Mouse (Mus musculus) megakaryocyte-erythroid progenitor cell, adult 5-6 weeks (primary cell): ENCODE results near the gene Rnf25. TPM values are rescaled to one million over a fixed set of nuclear protein-coding genes. Genes with fewer than 3 reads are reported as not detected.

Source experiments
- ATAC-seq: replicated peaks from 2 replicates; pipeline ENCODE4 v1.8.0; 2016; ENCODE audit warnings: mild to moderate bottlenecking, inconsistent platforms; ENCODE audit not compliant: severe bottlenecking, poor library complexity, low FRiP score, low TSS enrichment
- total RNA-seq, 2 experiments: library from RNA; stranded (forward) in 1 of 2; stranded (reverse) in 1 of 2; fragments of 200-1000, 215-1000 nt in 1 of 2; fragments of >200 nt in 1 of 2; fragmentation: Nextera tagmentation in 1 of 2; gene quantifications; 2 replicates each; pipeline ENCODE4 v1.2.3; 2014 to 2017

Rnf25 gene
- total RNA-seq (2014; fragmentation: Nextera tagmentation) (38.6 and 49.9 TPM in 2 replicates), total RNA-seq (2017) (22.7 and 26.5 TPM in 2 replicates)

- ATAC-seq = peak; percentile 99
These were observed at the start of gene Rnf25, which contains the start of gene Stk36 for GRCm38 (mm10) chr1:74601267-74601962. TSS of gene Rnf25 (minus strand) at chr1:74601397. TSS of gene Stk36 (plus strand) at chr1:74601445.

DNA sequence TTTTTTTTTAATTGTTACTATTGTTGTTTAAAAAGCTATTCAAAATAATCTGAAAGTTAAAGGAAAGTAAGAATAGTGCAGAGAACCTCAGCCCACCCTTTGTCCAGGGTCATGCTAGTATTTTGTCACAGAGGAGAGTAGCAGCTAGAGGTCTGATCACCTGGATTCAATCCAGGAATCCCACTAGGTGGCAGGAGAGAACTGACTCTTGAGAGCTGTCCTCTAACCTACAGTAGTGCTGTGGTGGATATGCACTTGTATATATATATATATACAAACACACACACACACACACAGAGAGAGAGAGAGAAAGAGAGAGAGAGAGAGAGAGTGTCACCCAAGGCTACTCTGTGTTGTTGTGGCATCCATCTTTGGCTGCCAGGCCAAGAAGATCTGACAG lies 42.7 kb upstream of the Rnf25 start:
- ATAC-seq = no peak

GRCm38 (mm10) chr1:74643524-74643923 lies 42.3 kb upstream of the Rnf25 start:
- ATAC-seq = no peak

DNA sequence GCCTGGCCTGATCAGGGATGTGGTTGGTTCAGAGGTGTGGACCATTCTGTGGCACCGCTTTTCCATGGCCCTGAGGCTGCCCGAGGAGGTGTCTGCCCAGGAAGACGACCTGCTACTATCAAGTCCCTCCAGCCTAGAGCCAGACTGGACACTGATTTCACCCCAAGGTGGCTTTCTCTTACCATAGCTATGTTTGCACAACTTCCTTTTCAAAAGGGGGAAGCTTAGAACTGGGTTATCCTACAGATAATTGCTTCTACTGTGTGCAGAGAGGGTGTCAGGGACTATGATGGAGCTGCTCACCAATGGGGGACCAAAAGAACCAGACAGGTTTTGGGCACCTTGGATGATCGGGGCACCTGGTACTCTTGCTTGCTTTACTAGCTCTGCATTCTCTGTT lies 31.5 kb upstream of the Rnf25 start:
- no peak for ATAC-seq

- no peak for ATAC-seq
These were observed 26.8 kb upstream of the Rnf25 start for GRCm38 (mm10) chr1:74628001-74628400.

- ATAC-seq = no peak
These were observed 24.9 kb upstream of the Rnf25 start for GRCm38 (mm10) chr1:74626076-74626475.

GRCm38 (mm10) chr1:74624183-74624582 lies 23.0 kb upstream of the Rnf25 start:
- ATAC-seq = no peak

DNA sequence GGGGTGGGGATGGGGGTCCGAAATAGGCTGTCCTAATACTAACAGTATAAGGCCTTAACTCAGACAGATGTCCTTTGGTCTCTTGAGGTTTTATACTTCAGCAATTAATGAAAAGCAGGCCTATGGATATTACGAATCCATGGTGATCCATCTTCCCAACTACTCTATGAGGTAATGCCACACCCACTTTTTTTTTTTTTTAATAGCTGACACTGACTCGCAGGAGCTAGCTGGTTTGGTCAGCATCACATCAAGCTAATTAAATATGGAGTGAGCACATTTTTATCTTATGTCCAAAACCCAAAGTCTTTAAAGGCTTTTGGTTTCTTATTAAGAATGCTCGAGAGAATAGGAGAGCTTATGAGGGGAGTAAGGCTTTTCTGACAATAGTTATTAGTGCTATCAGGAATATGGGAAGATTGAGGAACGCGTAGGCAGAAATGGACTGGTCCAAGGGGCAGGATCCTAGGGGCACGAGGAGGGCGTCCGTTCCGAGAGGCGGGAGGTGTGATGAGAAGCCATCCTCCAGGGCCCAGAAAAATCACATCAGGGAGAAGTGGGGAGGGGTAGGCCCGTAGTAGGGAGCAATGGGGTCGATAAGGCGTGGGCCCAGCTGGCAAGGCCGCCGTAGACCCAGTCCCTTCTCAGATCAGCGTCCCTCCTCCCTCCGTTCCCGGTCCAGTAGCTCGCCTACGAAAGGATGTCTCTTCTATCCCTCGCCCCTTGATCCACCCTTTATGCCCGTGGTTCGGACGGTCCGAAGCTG lies 513 bp downstream of the Rnf25 start:
- peak; percentile 69 for ATAC-seq

GRCm38 (mm10) chr1:74594434-74594833 lies 6.8 kb downstream of the Rnf25 start:
- no peak for ATAC-seq

DNA sequence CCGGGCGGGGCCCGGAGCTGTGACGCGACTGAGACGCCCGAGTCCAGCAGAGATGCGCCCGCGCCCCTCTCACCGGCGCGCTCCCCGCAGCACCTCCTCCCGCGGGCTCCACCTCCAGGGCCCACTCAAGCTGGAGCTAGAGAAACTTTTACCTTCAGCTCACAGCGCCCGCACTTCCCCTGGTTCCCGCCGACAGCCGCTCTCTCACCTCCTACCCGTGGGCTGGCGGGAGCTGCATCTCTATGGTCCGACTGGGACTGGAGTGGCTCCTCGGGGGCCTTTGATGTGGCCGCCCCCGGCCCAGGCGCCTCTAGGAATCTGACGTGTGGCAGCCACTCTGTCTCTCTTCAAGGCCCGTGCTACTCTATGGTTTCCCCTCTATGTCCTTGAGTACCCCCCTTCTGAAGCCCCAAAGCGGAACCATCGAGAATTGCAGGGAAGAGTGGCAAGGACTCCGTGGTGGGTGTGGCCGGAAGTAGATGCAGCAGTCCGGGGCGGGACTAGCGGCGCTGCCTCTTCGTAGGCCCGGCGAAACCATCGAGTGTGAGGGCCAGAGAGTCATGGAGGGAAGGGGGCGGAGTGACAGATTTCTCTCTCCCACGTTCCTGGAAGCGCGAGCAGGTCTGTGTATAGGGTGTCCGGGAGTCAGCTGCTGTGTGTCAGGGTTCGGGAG lies 13.3 kb downstream of the Rnf25 start, which contains the start of the genes Zfp142 and Bcs1l:
TSS of gene Zfp142 (minus strand) at position 474 of the 673 bp plus-strand sequence.
TSS of gene Bcs1l (plus strand) at position 517 of the 673 bp plus-strand sequence.
- ATAC-seq = peak; percentile 92

GRCm38 (mm10) chr1:74587233-74587772 lies 13.9 kb downstream of the Rnf25 start:
- 0 out of 2 replicates have a peak, but pooled peaks have one; percentile 1 for ATAC-seq

GRCm38 (mm10) chr1:74584616-74585398 lies 16.4 kb downstream of the Rnf25 start:
- peak; percentile 38 for ATAC-seq

GRCm38 (mm10) chr1:74582621-74583020 lies 18.6 kb downstream of the Rnf25 start:
- no peak for ATAC-seq

- ATAC-seq = peak; percentile 39
These were observed 31.2 kb downstream of the Rnf25 start for GRCm38 (mm10) chr1:74569739-74570719.

DNA sequence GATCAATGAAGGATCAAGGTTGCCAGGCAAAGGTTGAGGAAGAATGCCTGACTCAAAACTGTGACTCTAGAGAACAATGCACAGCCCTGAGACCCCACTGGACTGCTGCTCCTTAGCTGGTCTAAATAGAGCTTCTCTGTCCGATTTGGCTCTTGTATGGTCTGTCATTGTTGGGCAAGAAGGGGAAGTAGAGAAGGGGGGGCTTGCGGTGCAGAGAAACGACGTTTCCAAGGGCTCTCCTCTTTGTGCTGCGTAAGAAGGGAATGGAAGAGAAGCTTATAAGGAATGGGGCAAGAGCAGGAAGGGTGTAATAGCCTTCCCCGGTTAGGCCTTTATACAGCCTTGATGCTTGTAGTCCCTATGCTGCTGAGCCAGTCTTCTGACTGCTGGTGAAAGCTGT lies 35.4 kb downstream of the Rnf25 start:
- no peak for ATAC-seq

GRCm38 (mm10) chr1:74559061-74559460 lies 42.1 kb downstream of the Rnf25 start:
- ATAC-seq = no peak

- no peak for ATAC-seq
These were observed 57.0 kb downstream of the Rnf25 start, which contains the start of gene Usp37 for GRCm38 (mm10) chr1:74544184-74544583. TSS of gene Usp37 (minus strand) at chr1:74544284.
